Mouse (Mus musculus) spleen, embryonic (tissue): ENCODE data around the gene Vmn2r11.
"Not testable (repeated sequence)": the region's sequence is repeated elsewhere in the genome, so short reads cannot be mapped to it uniquely, and the experiment has no call there.

Experiments
- CTCF ChIA-PET: fragments of 350-600 bp; sonication (Branson Sonifier 250); formaldehyde crosslinking; loops from one replicate; lab custom pipeline; 2022; lab: Charles Lee

The Vmn2r11 gene

DNA sequence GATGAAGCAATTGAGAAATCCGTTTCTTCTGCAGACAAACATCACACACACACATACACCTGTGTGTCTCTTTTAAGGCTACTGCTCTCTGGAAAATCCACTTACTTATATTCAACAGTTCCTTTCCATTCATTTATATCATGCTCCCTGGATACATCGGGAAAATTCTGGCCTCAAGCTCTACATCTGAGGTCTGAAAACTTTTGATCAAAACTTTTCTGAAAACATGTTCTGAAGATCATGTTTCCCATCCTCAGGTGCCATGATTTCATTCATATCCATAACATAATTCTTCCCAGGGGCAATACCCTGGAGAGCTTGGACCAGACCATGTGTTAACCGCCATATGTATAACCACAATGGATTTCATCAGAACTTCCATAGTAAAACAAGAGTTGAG, at the start of gene Vmn2r11:
TSS of gene Vmn2r11 (minus strand) at position 101 of the 400 bp plus-strand sequence.
- CTCF ChIA-PET: not testable (repeated sequence)

DNA sequence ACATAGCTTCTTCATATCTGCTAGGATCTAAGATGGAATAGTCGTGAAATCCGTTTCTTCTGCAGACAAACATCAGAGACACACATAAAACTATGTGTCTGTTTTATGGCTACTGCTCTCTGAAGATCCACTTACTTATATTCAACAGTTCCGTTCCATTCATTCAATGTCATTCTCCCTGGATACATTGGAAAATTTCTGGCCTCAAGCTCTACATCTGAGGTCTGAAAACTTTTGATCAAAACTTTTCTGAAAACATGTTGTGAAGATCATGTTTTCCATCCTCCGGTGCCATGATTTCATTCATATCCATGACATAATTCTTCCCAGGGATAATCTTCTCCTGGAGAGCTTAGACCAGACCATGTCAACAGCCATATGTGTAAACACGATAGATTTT, 38.5 kb upstream of the Vmn2r11 start, which contains the start of gene Vmn2r12:
TSS of gene Vmn2r12 (minus strand) at position 101 of the 400 bp plus-strand sequence.
- CTCF ChIA-PET: not testable (repeated sequence)

DNA sequence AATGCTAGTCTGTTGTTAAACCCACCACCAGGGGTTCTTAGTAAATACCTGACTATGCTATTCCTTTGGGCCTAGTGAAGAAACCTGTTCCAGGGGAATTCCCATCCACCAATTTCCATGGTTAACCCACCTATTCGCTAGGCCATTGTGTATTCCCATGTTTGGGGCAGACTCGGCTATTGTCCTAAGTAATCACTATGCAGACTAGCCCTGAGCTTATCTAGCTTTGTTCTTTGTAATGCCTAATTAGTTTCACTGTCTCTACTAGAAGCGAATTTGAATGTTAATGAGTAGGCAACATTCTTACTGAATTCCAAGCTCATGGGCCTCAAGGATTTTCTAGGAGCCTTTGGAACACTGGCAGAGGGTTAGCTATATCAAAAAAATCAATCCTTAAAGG, 37.1 kb upstream of the Vmn2r11 start:
- CTCF ChIA-PET: not testable (repeated sequence)

DNA sequence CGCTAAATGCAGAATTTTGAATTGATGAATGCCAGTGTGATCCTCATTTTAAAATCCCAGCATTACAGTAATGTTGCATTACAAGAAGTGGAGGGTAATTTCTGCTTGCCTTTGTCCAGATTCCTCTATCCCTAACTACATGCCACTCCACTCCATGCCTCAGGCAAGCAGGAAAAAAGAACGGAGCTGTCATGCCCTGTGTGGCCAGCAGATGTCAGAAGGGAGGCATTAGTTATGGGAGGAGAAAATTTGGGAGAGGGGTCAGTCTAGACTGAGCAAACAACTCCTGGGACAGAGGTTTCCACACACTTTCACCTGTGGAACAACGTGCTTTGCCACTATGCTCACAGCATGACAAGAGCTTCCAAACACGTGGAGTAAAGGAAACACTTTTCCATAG, 12.6 kb upstream of the Vmn2r11 start:
- CTCF ChIA-PET: not testable (repeated sequence)

DNA sequence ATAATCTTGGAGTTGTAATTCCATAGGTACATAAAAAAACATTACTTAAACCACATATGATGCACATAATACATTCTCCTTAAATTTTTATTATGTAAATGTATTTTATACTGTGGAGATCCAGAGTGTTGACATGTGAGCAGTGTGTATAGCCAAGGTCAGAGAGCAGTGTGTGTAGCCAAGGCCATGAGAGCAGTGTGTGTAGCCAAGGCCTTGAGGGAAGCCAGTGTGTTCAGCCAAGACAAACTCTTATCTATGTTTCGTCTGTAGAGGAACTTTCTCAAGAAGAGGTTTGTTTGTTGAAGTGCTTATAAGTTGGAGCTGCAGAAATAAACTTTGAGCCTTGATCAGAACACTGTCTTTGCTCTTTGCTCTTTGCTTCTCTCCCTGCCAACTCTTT, 4.1 kb downstream of the Vmn2r11 start:
- CTCF ChIA-PET: no interaction called here

DNA sequence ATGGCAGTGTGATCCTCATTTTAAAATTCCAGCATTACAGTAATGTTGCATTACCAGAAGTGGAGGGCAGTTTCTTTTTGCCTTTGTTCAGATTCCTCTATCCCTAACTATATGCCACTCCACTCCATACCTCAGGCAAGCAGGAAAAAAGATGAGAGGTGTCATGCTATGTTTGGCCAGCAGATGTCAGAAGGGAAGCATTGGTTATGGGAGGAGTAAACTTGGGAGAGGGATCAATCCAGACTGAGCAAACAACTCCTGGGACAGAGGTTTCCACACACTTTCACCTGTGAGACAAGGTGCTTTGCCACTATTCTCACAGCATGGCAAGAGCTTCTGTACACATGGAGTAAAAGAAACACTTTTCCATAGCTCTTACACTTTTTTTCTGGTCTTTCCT, 26.8 kb downstream of the Vmn2r11 start:
- CTCF ChIA-PET: no interaction called here

DNA sequence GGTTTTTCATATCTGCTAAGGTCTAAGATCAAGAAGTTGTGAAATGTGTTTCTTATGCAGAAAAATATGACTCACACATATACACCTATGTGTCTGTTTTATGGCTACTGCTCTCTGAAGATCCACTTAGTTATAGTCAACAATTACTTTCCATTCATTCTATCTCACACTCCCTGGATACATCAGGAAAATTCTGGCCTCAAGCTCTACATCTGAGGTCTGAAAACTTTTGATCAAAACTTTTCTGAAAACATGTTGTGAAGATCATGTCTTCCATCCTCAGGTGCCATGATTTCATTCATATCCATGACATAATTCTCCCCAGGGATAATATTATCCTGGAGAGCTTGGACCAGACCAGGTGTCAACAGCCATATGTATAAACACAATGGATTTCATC, 52.9 kb downstream of the Vmn2r11 start, which contains the start of gene Vmn2r10:
TSS of gene Vmn2r10 (minus strand) at position 101 of the 400 bp plus-strand sequence.
- CTCF ChIA-PET: not testable (repeated sequence)
